ENCODE assay signal across 8 mouse cellular contexts in genomic region chr5:124030386-124031067, GRCm38 (mm10). TPM values are rescaled to one million over a fixed set of nuclear protein-coding genes. Genes with fewer than 3 reads are reported as not detected.
DNase-seq lines count a peak whose midpoint lies in the region; ATAC-seq lines count a peak whose summit lies in the region.

No protein-coding gene starts in this region.

- H3K9me3 ChIP-seq in kidney, embryonic 14.5 days (ENCODE audit: control insufficient read depth, low read length) = no peaks in the 10 kb centered on the region
- no peaks in the 10 kb centered on the region for H3K9me3 ChIP-seq in forebrain, embryonic 10.5 days
- H3K9me3 ChIP-seq in liver, embryonic 13.5 days (replicated peaks) = no peaks in the 10 kb centered on the region

- peak overlapping the region; percentile 85 for H3K4me3 ChIP-seq in kidney, embryonic 14.5 days (ENCODE audit: low read length)
- H3K4me3 ChIP-seq in forebrain, embryonic 10.5 days = peak overlapping the region; percentile 89
- H3K4me3 ChIP-seq in liver, embryonic 13.5 days (replicated peaks) = peak overlapping the region; percentile 97

- H3K27ac ChIP-seq in kidney, embryonic 14.5 days (ENCODE audit: low read depth, low read length) = no peak overlapping the region; the same call in 1 of the 2 replicates
- peak overlapping the region; percentile 97 for H3K27ac ChIP-seq in forebrain, embryonic 10.5 days
- H3K27ac ChIP-seq in liver, embryonic 13.5 days = peak overlapping the region; percentile 93

- no peak for DNase-seq in kidney, adult 8-10 months
- peak; percentile 63 for DNase-seq in NIH3T3 (ENCODE audit: low read depth)
- no peak for DNase-seq in forebrain, embryonic 10.5 days (ENCODE audit: extremely low spot score, low spot score)
- no peak for DNase-seq in liver, embryonic 13.5 days
- no peak for DNase-seq in frontal cortex, postnatal 25 days (ENCODE audit: low spot score in 2 of 2)
- no peak for DNase-seq in ovary, postnatal 36 days (ENCODE audit: low spot score)
- no peak for DNase-seq in kidney, adult 9 months

- H3K4me2 ChIP-seq in kidney, embryonic 14.5 days (replicated peaks; ENCODE audit: low read depth, low read length) = peak overlapping the region; percentile 71
- H3K4me2 ChIP-seq in liver, embryonic 13.5 days = peak overlapping the region; percentile 93

- H3K27me3 ChIP-seq in kidney, embryonic 14.5 days (ENCODE audit: control insufficient read depth, insufficient read depth, low read length) = no peaks in the 10 kb centered on the region
- H3K27me3 ChIP-seq in forebrain, embryonic 10.5 days (ENCODE audit: poor library complexity, severe bottlenecking) = no peaks in the 10 kb centered on the region
- H3K27me3 ChIP-seq in liver, embryonic 13.5 days = no peaks in the 10 kb centered on the region

- peaks cover 40% of the 10 kb centered on the region for H3K4me1 ChIP-seq in kidney, embryonic 14.5 days (ENCODE audit: control insufficient read depth, insufficient read depth, low read length)
- H3K4me1 ChIP-seq in forebrain, embryonic 10.5 days = peaks cover 66% of the 10 kb centered on the region
- H3K4me1 ChIP-seq in liver, embryonic 13.5 days (replicated peaks) = peaks cover 79% of the 10 kb centered on the region

- peak overlapping the region; percentile 84 for H3K9ac ChIP-seq in kidney, embryonic 14.5 days (ENCODE audit: low read depth, low read length)
- H3K9ac ChIP-seq in liver, embryonic 13.5 days = peak overlapping the region; percentile 97

- 57% methylated on average over 12 of the region's 12 CpGs for WGBS in kidney, embryonic 14.5 days
- 55% methylated on average over 12 of the region's 12 CpGs for WGBS in forebrain, embryonic 10.5 days
- WGBS in liver, embryonic 13.5 days (ENCODE audit: insufficient replicate concordance) = 38% methylated on average over 12 of the region's 12 CpGs

- H3K36me3 ChIP-seq in kidney, embryonic 14.5 days (ENCODE audit: control insufficient read depth, insufficient read depth, low read length) = no peaks in the 10 kb centered on the region; the same call in 1 of the 2 replicates
- H3K36me3 ChIP-seq in forebrain, embryonic 10.5 days (replicated peaks) = peaks cover 44% of the 10 kb centered on the region
- H3K36me3 ChIP-seq in liver, embryonic 13.5 days = peaks cover 16% of the 10 kb centered on the region

- no peak for ATAC-seq in kidney, embryonic 14.5 days (ENCODE audit: low FRiP score, low TSS enrichment)
- ATAC-seq in liver, embryonic 13.5 days (ENCODE audit: low read depth) = 0 out of 2 replicates have a peak, but pooled peaks have one; percentile 24

RNA-seq across cellular contexts. Expression of gene Vps37b, which starts 1.5 kb away (rescaled TPM):
- polyA plus RNA-seq in kidney, embryonic 14.5 days (2014; fragmentation: Nextera tagmentation; extraction: Ambion mirVana) = 20.2 and 27.6 TPM in 2 replicates
- 50.8 and 51.2 TPM in 2 replicates for polyA plus RNA-seq in forebrain, embryonic 10.5 days (2016; fragmentation: Nextera tagmentation; extraction: Ambion mirVana)
- polyA plus RNA-seq in liver, embryonic 13.5 days (2015; fragmentation: Nextera tagmentation; extraction: Ambion mirVana) = 16.1 and 18.0 TPM in 2 replicates

RNA-seq across cellular contexts. Expression of gene Hip1r, which starts 57.1 kb away (rescaled TPM):
- 11.0 and 13.0 TPM in 2 replicates for polyA plus RNA-seq in kidney, embryonic 14.5 days (2014; fragmentation: Nextera tagmentation; extraction: Ambion mirVana)
- 7.7 and 11.1 TPM in 2 replicates for polyA plus RNA-seq in forebrain, embryonic 10.5 days (2016; fragmentation: Nextera tagmentation; extraction: Ambion mirVana)
- 11.3 and 12.9 TPM in 2 replicates for polyA plus RNA-seq in liver, embryonic 13.5 days (2015; fragmentation: Nextera tagmentation; extraction: Ambion mirVana)
